ENCODE assay signal across 21 mouse cellular contexts in genomic region chr13:103807464-103807863, GRCm38 (mm10). TPM values are rescaled to one million over a fixed set of nuclear protein-coding genes. Genes with fewer than 3 reads are reported as not detected.
A peak's percentile ranks its signal among the peaks of the same experiment; 100 is the strongest.
DNase-seq lines count a peak whose midpoint lies in the region; ATAC-seq and TF ChIP-seq lines count a peak whose summit lies in the region.
"Had no signal": no experiment of that assay in that cellular context is flagged by ENCODE, and none has a peak within 500 bp of the region (broad histone marks: within the 10 kb centered on the region; RNA-seq: fewer than 3 reads in every experiment).

No protein-coding gene starts in this region.

- H3K9me3 ChIP-seq in heart, embryonic 11.5 days (replicated peaks; ENCODE audit: control insufficient read depth, low read length): no peaks in the 10 kb centered on the region
- H3K9me3 ChIP-seq: embryonic facial prominence, embryonic 12.5 days; heart, embryonic 10.5 days; hindbrain, embryonic 15.5 days had no signal

- 45% methylated on average over 5 of the region's 5 CpGs for WGBS in heart, embryonic 11.5 days (ENCODE audit: insufficient replicate concordance)
- WGBS in heart, adult 2 months: 47% methylated on average over 5 of the region's 5 CpGs

- no peak for TF ChIP-seq POLR2A in heart, adult 2 months (IDR thresholded peaks at IDR 0.05; ENCODE audit: insufficient read depth, low read depth, low read length)

- H3K4me1 ChIP-seq in heart, embryonic 11.5 days (ENCODE audit: control insufficient read depth, insufficient read depth, low read length): peaks cover 8% of the 10 kb centered on the region
- no peaks in the 10 kb centered on the region; the same call in 1 of the 2 replicates for H3K4me1 ChIP-seq in heart, adult 2 months (ENCODE audit: control insufficient read depth, insufficient read depth, low read length)
- H3K4me1 ChIP-seq: embryonic facial prominence, embryonic 12.5 days had no signal

- TF ChIP-seq EP300 in heart, adult 2 months (IDR thresholded peaks at IDR 0.05; ENCODE audit: insufficient read depth, low read depth, low read length): no peak

- no peak overlapping the region for H3K9ac ChIP-seq in heart, embryonic 11.5 days (ENCODE audit: low read depth, low read length)
- no peak overlapping the region for H3K9ac ChIP-seq in heart, adult 2 months (ENCODE audit: low read depth, low read length)
- H3K9ac ChIP-seq: embryonic facial prominence, embryonic 12.5 days; forebrain, postnatal 0 days; hindbrain, embryonic 15.5 days had no signal

- intact Hi-C loops in heart, adult 2 months (cut with DNase I): no loop called here

- no peak overlapping the region for H3K4me3 ChIP-seq in heart, embryonic 11.5 days (ENCODE audit: low read depth, low read length)
- no peak overlapping the region for H3K4me3 ChIP-seq in heart, adult 2 months
- H3K4me3 ChIP-seq: embryonic facial prominence, embryonic 12.5 days; heart, embryonic 10.5 days; hindbrain, embryonic 15.5 days had no signal

- H3K36me3 ChIP-seq in heart, embryonic 11.5 days (ENCODE audit: control insufficient read depth, insufficient read depth, low read length): no peaks in the 10 kb centered on the region
- no peaks in the 10 kb centered on the region for H3K36me3 ChIP-seq in heart, adult 2 months (ENCODE audit: control insufficient read depth, insufficient read depth, low read length)
- H3K36me3 ChIP-seq: embryonic facial prominence, embryonic 12.5 days; hindbrain, embryonic 15.5 days had no signal

- 0 out of 2 replicates have a peak, but pooled peaks have one; percentile 35 for ATAC-seq in heart, embryonic 11.5 days (replicated peaks; ENCODE audit: insufficient number of reproducible peaks, low FRiP score, low TSS enrichment)
- ATAC-seq in common myeloid progenitor, adult 5-6 weeks (replicated peaks; ENCODE audit: low read depth, poor library complexity, severe bottlenecking): peak; percentile 77
- ATAC-seq: activated CD4-positive, CD25-positive, alpha-beta regulatory T cell, adult 4 months; forebrain, postnatal 0 days had no signal

- TF ChIP-seq CTCF in heart, adult 2 months (IDR thresholded peaks at IDR 0.05): no peak

- no peak for DNase-seq in heart, adult 2 months
- peak; percentile 7 for DNase-seq in retina, postnatal 1 day
- no peak for DNase-seq in retina, embryonic 14.5 days (ENCODE audit: low spot score)
- no peak for DNase-seq in gastrocnemius, postnatal 4 days (ENCODE audit: low spot score in 2 of 2)
- DNase-seq in cerebellum, postnatal 25 days: no peak
- DNase-seq: adrenal gland, adult 2 months; adrenal gland, postnatal 36 days; cerebellum, adult 11 months; cerebellum, adult 8-10 months; cerebellum, postnatal 36 days; forebrain, postnatal 0 days; gastrocnemius, postnatal 14 days; heart, adult 11 months; kidney, adult 11 months; kidney, adult 9 months had no signal

- no peaks in the 10 kb centered on the region for H3K79me2 ChIP-seq in heart, adult 2 months (replicated peaks; ENCODE audit: control insufficient read depth, insufficient read depth, low read length)

- no peaks in the 10 kb centered on the region for H3K27me3 ChIP-seq in heart, embryonic 11.5 days (ENCODE audit: control insufficient read depth, insufficient read depth, low read length)
- no peaks in the 10 kb centered on the region for H3K27me3 ChIP-seq in heart, adult 2 months (ENCODE audit: control insufficient read depth, insufficient read depth, low read length)
- H3K27me3 ChIP-seq: embryonic facial prominence, embryonic 12.5 days; hindbrain, embryonic 15.5 days had no signal

- H3K27ac ChIP-seq in heart, embryonic 11.5 days (ENCODE audit: low read depth, low read length): no peak overlapping the region
- H3K27ac ChIP-seq in heart, adult 2 months: no peak overlapping the region
- H3K27ac ChIP-seq: embryonic facial prominence, embryonic 12.5 days; heart, embryonic 10.5 days had no signal

- no peak overlapping the region for H3K4me2 ChIP-seq in heart, embryonic 11.5 days
- H3K4me2 ChIP-seq: embryonic facial prominence, embryonic 12.5 days; hindbrain, embryonic 15.5 days had no signal

RNA-seq across cellular contexts. Expression of gene Srek1, which starts 33.1 kb away (rescaled TPM):
- polyA plus RNA-seq in heart, embryonic 11.5 days (2014; fragmentation: Nextera tagmentation; extraction: Ambion mirVana): 58.2 and 79.7 TPM in 2 replicates
- total RNA-seq in heart, adult 2 months (2021): 10 to 100 TPM; 17.5 TPM
- polyA plus RNA-seq in heart, adult 2 months (2012; rRNA removed): 20.0 and 24.4 TPM in 2 replicates
- 105 and 125 TPM in 2 replicates for total RNA-seq in common myeloid progenitor, adult 5-6 weeks (2017)
- 10 to 100 TPM; 46.9 to 64.2 TPM for total RNA-seq in gastrocnemius, postnatal 4 days (2021)
